Mouse (Mus musculus): ENCODE measurements around the gene Olfr681.
"Not testable (repeated sequence)": the region's sequence is repeated elsewhere in the genome, so short reads cannot be mapped to it uniquely, and the experiment has no call there.

The Olfr681 gene

GRCm38 (mm10) chr7:105116536-105116935 lies at the start of gene Olfr681:
Gene Olfr681 (plus strand): TSS chr7:105116836.
- DNase-seq: no peak

DNA sequence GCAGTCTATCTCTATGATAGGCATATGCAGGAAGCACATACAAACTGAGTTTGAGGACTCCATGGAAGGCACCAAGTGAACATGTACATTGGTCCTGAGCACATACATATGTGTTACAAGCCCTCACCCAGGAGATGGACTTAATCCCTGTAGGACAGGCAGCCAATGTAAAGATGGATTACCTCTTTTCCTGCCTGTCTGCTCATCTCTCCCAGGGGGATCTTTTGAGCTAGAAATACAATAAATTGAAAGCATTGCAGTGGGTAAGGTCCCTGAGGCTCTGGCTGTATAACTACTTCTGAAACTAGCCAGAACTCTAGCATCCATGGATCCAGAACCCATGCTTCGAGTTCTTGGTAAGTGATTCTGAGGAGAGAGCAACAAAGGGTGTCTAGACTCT lies 35.7 kb upstream of the Olfr681 start, which contains the start of gene Olfr679:
Gene Olfr679 (plus strand): TSS at position 301 of the 400 bp plus-strand sequence.
- no peak for DNase-seq

DNA sequence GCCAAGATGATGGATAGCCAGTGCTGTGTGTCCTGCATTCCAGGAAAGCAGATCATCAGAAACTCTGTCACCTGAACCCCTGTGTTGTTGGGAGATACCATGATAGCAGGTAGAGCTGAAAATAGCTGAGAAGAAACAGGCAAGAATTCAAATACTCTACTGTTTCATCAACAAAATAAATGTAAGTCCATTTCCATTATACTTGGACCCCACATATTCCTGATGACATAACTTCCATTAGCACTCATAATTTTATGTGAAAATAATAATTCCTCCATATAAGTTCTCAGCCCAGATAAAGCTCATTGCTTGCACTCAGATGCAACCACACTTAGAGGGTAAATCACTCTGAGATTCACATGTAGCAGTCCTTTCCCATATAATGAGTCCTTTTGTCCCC lies 23.9 kb upstream of the Olfr681 start, which contains the start of gene Olfr680-ps1:
Gene Olfr680-ps1 (minus strand): TSS at position 101 of the 400 bp plus-strand sequence.
- DNase-seq: not testable (repeated sequence)

- no peak for DNase-seq
Observed at GRCm38 (mm10) chr7:105141275-105141674, 24.6 kb downstream of the Olfr681 start.

DNA sequence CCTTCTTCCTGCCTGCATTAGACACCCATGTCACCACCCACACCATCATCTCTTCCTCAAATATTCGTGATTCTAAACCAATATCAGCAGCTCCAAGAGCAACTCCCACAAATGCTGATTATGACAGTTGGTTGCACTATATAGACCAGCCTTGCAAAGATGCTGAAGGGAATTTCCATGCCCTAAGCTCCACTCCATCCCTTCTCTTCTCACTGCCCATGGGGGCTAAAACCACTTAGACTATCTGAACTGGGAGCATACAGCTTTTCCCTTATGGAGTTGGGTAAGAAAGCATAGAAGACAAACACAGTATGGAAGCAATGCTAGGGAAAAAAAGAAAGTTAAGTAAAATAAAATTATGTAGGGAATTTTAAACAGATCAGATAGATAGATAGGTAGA lies 30.3 kb downstream of the Olfr681 start, which contains the start of gene Olfr683:
Gene Olfr683 (minus strand): TSS at position 101 of the 400 bp plus-strand sequence.
- no peak for DNase-seq

GRCm38 (mm10) chr7:105163553-105163952 lies 46.9 kb downstream of the Olfr681 start, which contains the start of gene Olfr684:
Gene Olfr684 (minus strand): TSS chr7:105163653.
- no peak for DNase-seq

GRCm38 (mm10) chr7:105170773-105171172 lies 54.1 kb downstream of the Olfr681 start:
- DNase-seq: no peak

All from thymus, postnatal 4 days (tissue).